Mouse (Mus musculus) cortical plate, adult 2 months (tissue): Measurements from ENCODE around the gene Cntfr. TPM values are rescaled to one million over a fixed set of nuclear protein-coding genes. Genes with fewer than 3 reads are reported as not detected.

ENCODE experiments used
- H3K27ac ChIP-seq: fragments of 200-500 bp; 2 replicates; pipeline ENCODE4 v1.5.1; 2012; ENCODE audit warnings: low read length, control low read depth, inconsistent platforms; ENCODE audit not compliant: insufficient read depth
- H3K4me1 ChIP-seq: fragments of 200-500 bp; 2 replicates; pipeline ENCODE4 v1.6.1; 2011; ENCODE audit warnings: low read length; ENCODE audit not compliant: control insufficient read depth, insufficient read depth
- H3K4me3 ChIP-seq: fragments of 200-500 bp; 2 replicates; pipeline ENCODE4 v1.5.1; 2011; ENCODE audit warnings: mild to moderate bottlenecking, low read length, control low read depth; ENCODE audit not compliant: insufficient read depth
- CTCF ChIP-seq: fragments of 200-500 bp; IDR thresholded peaks from 2 replicates; pipeline ENCODE4 v1.5.1; 2011; ENCODE audit warnings: mild to moderate bottlenecking, control low read depth, low read length; ENCODE audit not compliant: insufficient read depth; ENCODE audit errors: extremely low read depth
- POLR2A ChIP-seq: fragments of 200-500 bp; IDR thresholded peaks from 2 replicates; pipeline ENCODE4 v1.6.1; 2011; ENCODE audit warnings: mild to moderate bottlenecking, low read length, control low read depth; ENCODE audit not compliant: insufficient read depth; ENCODE audit errors: extremely low read depth
- polyA plus RNA-seq: library from polyadenylated mRNA; depleted of rRNA; stranded (reverse); fragments of >200 nt; gene quantifications from 2 replicates; pipeline ENCODE4 v1.2.3, GENCODE M21; 2012

Cntfr gene
- polyA plus RNA-seq, 1 experiment, result 67.8 TPM

DNA sequence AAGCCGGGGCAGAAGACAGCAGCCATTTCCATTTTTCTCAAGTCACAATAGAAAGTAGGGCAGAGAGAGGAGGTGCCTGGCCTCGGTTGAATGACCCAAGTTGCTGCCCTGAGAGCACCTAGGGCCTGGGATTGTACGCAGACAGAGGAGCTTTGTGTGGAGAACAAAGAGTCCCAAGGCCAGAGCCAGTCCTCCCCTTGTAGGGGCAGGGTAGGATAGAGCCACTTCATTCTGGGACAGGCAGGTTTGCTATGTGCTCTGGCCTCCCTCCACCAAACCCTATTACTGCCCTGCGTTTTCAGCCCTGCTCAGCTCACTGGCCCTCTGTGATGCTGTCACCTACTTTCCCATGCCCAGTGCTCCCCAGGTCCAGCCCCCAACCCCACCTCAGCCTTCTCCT lies 48.7 kb downstream of the Cntfr start:
- TF ChIP-seq CTCF (no peak), POLR2A (no peak)
- Histone ChIP-seq H3K27ac (peak overlapping the region; percentile 34; the same call in 1 of the 2 replicates), H3K4me1 (no peaks in the 10 kb centered on the region), H3K4me3 (no peak overlapping the region)

DNA sequence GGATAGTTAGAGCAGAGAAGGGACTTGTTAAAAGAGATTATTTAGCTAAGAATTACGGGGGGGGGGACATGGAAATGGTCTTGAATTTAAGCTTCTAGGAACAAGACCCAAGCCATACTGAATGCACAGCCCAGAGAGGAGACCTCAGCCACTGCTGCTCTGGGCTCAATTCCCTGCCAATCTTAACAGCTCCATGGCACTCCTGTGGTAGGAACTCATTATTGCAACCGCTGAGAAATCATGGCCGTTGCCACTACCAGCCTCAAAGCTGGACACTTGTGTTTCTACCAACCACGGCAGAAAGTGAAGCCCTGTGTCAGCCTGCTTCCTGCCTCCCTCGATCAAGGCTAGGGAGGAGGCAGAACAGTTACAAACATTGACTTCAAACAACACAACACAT lies 51.4 kb downstream of the Cntfr start:
- Histone ChIP-seq H3K4me1 (no peaks in the 10 kb centered on the region), H3K4me3 (no peak overlapping the region), H3K27ac (no peak overlapping the region)
- TF ChIP-seq CTCF (peak; percentile 39), POLR2A (no peak)

DNA sequence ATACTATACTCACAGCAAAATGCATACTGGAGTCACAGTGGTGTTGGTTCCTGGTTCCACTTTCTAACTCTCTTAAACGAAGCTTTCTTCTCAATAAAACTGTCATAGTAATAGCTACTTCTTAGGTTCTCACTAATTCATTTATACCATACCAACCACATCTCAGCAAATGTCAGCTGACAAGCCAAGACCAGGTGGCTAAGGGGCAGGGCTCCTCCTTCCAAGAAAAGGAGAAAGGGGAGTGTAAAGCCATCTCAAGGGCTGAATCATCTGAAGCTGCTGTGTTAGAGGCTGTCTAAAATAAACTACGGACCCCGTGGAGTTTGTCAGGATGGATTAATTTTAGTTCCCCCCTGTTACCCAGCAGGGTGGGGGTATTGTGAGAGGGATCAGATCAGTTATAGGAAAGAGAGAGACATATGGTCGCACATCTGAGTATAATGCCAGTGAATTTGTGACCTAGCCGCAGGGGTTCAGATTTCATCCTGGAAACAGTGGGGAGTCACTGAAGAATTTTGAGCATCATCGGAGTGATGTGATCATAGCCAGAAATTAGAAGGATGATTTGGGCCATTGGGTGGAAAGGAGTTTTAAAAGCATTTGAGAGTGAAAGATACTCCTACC lies 55.6 kb downstream of the Cntfr start:
- Histone ChIP-seq H3K27ac (no peak overlapping the region), H3K4me3 (no peak overlapping the region), H3K4me1 (peaks cover 2% of the 10 kb centered on the region; the same call in 1 of the 2 replicates)
- TF ChIP-seq POLR2A (no peak), CTCF (no peak)

DNA sequence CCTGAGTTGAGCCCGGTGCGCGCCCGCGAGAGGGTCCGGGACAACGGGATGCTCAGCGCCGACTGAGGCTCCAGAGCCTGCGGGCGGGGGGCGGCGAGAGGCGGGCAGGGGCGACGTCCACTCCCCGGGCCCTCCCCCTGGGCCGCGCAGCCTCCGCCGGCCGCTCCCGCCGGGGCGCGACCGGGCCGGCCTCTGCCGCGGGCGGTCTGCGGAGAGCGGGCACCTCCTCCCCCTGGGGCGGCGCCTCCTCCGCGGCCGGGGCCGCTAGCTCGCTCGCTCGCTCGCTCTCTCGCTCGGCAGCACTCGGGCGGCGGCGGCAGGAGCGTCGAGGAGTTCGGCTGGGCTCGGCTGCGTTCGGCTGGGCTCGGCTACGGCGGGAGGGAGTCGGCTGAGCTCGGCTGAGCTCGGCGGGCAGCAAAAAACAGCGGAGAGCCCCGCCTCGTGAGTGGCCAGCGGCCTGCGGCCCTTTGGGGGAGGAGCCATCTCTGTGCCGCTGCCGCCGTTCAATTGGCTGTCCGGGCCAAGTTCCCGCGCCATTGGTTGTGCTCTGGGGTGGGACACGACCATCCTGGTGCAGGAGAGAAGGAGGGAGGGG lies 56.9 kb downstream of the Cntfr start, which contains the start of gene Enho:
Gene Enho (minus strand): TSS at position 412 of the 595 bp plus-strand sequence.
- peak within 1 kb of the TSS; percentile 43 for H3K27ac ChIP-seq
- peak within 1 kb of the TSS; percentile 94 for H3K4me3 ChIP-seq
- TF ChIP-seq CTCF (no peak), POLR2A (0 out of 2 replicates have a peak, but pooled peaks have one; percentile 22)
- H3K4me1 ChIP-seq, result peaks cover 2% of the 10 kb centered on the region; the same call in 1 of the 2 replicates

DNA sequence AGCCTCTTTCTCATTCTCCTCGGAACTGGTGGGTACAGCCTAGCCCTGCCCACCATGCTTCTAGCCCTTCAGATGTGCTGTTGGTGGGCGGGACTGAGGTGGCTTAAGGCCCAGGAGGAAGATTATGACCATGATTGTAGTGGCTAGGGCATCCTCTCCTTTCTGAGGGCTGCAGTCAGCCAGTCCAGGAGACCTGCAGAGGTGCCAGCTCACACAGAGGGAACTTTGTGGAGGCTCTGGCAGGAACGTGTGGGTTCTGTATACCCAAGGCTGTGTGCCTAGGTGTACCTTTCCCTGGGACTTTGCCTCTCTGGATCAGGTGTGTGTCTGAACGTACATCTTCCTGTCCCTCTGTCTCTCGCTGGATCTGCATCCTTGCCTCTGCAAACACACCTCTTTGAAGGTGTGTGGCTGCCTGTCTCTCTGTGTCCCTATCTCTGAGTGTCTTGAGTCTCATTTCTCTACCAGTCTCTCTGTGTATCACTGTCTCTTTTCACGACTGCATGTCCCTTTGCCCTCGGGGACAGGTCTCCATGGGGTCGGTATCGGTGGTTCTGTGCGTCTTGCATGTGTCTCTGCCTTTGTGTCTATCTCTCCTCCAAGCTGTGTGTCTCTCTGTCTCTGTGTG lies 57.6 kb downstream of the Cntfr start:
- TF ChIP-seq CTCF, result no peak
- no peak for TF ChIP-seq POLR2A
- Histone ChIP-seq H3K27ac (peak overlapping the region; percentile 43), H3K4me1 (peaks cover 2% of the 10 kb centered on the region; the same call in 1 of the 2 replicates), H3K4me3 (peak overlapping the region; percentile 94)

DNA sequence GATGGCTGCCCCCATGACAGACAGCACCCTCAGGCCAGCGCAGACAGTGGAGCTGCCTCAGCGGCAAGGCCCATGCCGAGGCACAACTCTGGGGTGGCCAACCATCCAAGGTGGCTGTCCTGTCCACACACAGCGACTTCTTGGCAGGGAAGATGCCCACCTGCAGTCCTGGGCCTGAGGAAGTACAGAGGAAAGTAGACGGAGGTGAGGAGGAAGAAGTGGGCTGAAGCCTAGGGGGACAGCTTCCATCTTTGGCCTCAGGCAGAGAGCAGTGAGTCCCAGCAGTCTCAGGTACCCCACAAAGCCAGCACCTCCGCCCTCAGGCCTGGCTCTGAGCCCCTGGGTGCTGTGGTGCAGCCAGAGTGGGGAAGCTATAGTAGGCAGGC lies 58.1 kb downstream of the Cntfr start:
- Histone ChIP-seq H3K4me1 (peaks cover 2% of the 10 kb centered on the region; the same call in 1 of the 2 replicates), H3K4me3 (peak overlapping the region; percentile 94), H3K27ac (no peak overlapping the region)
- TF ChIP-seq POLR2A (no peak), CTCF (no peak)

DNA sequence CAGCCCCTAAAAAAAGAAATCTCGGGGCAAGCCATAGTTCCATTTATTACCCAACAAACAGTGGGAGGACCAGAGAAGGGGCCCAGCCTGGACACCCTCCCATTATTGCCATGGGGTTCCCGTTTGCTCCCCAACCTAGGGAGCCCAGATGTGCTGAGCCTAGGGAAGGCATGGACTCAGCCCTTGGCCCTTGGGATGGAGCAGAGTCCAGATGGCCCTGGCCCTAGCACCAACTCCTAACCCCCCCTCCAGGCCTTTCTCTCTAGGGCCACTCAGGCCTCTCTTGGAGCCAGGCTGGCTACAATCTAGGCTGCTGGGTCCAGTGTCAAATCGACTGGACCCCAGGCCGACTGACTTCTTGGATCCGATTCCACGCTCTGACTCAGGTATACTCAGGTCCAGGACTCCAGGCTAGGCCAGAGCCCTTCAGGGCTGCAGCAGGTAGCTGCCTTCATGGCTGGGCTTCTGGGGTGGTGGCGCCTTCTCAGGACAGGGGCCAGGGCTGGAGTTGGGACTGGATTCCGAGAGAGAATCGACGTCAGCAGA lies 58.6 kb downstream of the Cntfr start:
- peak overlapping the region; percentile 94; the same call in 1 of the 2 replicates for H3K4me3 ChIP-seq
- H3K4me1 ChIP-seq, result peaks cover 2% of the 10 kb centered on the region; the same call in 1 of the 2 replicates
- H3K27ac ChIP-seq, result no peak overlapping the region
- no peak for TF ChIP-seq POLR2A
- TF ChIP-seq CTCF, result no peak

DNA sequence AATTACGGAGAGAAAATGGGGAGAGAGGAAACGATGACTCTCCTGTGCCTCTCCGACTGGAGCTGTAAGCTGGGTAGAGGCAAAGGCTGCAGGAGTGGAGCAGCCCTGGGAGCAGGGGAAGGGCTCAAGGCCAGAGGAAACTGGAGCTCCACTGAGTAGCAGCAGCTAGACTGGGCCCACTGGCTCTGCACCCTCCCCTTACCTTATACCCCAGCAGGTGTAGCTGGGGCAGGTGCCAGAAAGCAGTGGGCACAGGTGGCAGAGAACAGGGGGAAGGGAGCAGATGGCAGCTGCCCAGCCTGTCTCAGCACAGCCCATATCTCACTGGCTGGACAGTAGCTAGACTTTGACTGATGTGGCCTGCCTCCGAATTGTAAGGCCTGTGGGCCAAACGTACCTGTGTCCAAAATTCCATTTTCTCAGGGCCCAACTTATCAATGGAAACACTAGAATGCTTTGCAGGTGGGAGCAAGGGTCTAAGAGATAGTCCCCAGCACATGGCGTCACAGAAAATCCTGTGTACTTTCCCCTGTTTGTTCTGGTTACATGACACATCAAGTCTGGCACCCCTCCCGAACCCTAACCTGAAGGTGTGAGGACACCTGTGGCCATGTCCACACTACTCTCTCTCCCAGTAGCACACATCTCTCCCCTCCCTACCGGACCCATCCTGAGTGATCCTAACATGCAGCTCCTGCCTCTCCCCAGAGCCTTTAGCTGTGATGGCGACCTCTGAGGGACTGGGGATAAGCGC lies 59.8 kb downstream of the Cntfr start:
- Histone ChIP-seq H3K4me1 (peaks cover 2% of the 10 kb centered on the region; the same call in 1 of the 2 replicates), H3K27ac (no peak overlapping the region), H3K4me3 (no peak overlapping the region)
- TF ChIP-seq POLR2A, result no peak
- no peak for TF ChIP-seq CTCF

DNA sequence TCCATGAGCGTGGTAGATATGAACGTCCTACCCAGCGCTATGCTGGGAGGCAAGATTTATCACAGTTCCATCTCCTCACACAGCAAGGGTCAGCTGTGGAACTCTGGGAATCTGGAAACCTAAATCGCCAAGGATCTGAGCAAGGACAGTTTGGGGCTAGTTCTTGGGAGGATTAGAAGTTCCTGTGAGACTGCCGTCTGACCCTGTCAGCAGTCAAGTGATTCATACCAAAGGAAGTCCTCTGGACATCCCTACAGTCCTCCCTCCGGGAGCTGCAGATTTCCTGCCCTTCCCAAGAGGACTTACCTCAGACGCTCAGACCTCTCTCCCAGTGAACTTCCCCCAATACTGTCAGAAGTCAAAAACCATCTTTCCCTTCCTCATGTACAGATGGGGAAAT lies 60.5 kb downstream of the Cntfr start:
- Histone ChIP-seq H3K27ac (no peak overlapping the region), H3K4me1 (peaks cover 4% of the 10 kb centered on the region; the same call in 1 of the 2 replicates), H3K4me3 (no peak overlapping the region)
- no peak for TF ChIP-seq CTCF
- TF ChIP-seq POLR2A, result no peak
